Mouse (Mus musculus): ENCODE data around the gene Lcat. TPM values are rescaled to one million over a fixed set of nuclear protein-coding genes. Genes with fewer than 3 reads are reported as not detected.
A peak's percentile ranks its signal among the peaks of the same experiment; 100 is the strongest.

Lcat gene
- polyA plus RNA-seq, 1 experiment from 2014 or later, result 5.0 TPM

DNA sequence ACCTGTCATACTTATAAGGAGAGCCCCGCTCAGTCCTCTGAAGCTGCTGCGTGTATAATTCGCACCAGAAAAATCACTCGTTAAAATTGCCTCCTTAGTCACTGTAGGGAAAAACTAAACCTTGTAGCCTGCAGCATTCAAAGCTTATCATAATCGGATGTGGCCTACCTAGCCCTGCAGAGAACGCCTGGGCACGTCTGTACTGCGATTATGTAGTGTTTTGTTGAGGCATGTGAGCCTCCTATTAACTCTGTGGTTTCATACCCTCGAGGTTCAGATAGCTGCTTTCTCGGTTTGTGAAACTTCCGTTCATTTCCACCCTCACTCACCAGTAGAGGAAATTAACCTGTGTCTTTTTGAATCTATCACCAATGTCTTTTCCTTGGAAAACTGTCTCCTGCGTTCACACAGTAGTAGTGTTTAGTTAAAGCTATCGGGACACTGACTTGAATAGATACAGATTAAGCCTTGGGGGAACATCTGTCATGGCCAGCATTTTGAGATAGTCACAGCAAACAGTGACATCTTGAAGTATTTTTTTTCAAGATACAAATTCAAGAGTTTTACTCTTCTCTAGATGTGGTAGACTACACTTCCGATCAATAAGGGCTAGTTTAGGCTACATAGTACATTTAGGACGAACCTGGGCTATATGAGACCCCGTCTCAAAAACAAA is 42.1 kb downstream of the Lcat start:
- Histone ChIP-seq H3K9me3 (replicated peaks; ENCODE audit: control insufficient read depth, low read length) (no peaks in the 10 kb centered on the region), H3K9ac (ENCODE audit: low read length) (peak overlapping the region; percentile 99), H3K27me3 (ENCODE audit: control insufficient read depth, insufficient read depth, low read length) (no peaks in the 10 kb centered on the region), H3K36me3 (ENCODE audit: control insufficient read depth, insufficient read depth, low read length) (no peaks in the 10 kb centered on the region), H3K4me3 (replicated peaks; ENCODE audit: low read length) (peak overlapping the region; percentile 86), H3K27ac (ENCODE audit: low read length) (peak overlapping the region; percentile 91), H3K4me2 (ENCODE audit: low read depth, low read length) (peak overlapping the region; percentile 77), H3K4me1 (ENCODE audit: control insufficient read depth, insufficient read depth, low read length) (peaks cover 8% of the 10 kb centered on the region)
- ATAC-seq (ENCODE audit: insufficient read depth, low FRiP score), result peak; percentile 1; the same call in 1 of the 2 replicates
- WGBS, result 27% methylated on average over 16 of the region's 16 CpGs

- Histone ChIP-seq H3K4me2 (ENCODE audit: low read depth, low read length) (peak within 1 kb of the TSS; percentile 77), H3K9me3 (replicated peaks; ENCODE audit: control insufficient read depth, low read length) (no peaks in the 10 kb centered on the region), H3K36me3 (ENCODE audit: control insufficient read depth, insufficient read depth, low read length) (no peaks in the 10 kb centered on the region), H3K27ac (ENCODE audit: low read length) (peak within 1 kb of the TSS; percentile 91), H3K27me3 (ENCODE audit: control insufficient read depth, insufficient read depth, low read length) (no peaks in the 10 kb centered on the region), H3K9ac (ENCODE audit: low read length) (peak within 1 kb of the TSS; percentile 99), H3K4me1 (ENCODE audit: control insufficient read depth, insufficient read depth, low read length) (peaks cover 8% of the 10 kb centered on the region), H3K4me3 (replicated peaks; ENCODE audit: low read length) (peak within 1 kb of the TSS; percentile 86)
- ATAC-seq (ENCODE audit: insufficient read depth, low FRiP score), result peak; percentile 94
- 0% methylated on average over 68 of the region's 68 CpGs for WGBS
Measured at GRCm38 (mm10) chr8:105900180-105900940, 42.8 kb downstream of the Lcat start, which contains the start of gene Pskh1. Gene Pskh1, plus strand, starts transcription at chr8:105900441.

DNA sequence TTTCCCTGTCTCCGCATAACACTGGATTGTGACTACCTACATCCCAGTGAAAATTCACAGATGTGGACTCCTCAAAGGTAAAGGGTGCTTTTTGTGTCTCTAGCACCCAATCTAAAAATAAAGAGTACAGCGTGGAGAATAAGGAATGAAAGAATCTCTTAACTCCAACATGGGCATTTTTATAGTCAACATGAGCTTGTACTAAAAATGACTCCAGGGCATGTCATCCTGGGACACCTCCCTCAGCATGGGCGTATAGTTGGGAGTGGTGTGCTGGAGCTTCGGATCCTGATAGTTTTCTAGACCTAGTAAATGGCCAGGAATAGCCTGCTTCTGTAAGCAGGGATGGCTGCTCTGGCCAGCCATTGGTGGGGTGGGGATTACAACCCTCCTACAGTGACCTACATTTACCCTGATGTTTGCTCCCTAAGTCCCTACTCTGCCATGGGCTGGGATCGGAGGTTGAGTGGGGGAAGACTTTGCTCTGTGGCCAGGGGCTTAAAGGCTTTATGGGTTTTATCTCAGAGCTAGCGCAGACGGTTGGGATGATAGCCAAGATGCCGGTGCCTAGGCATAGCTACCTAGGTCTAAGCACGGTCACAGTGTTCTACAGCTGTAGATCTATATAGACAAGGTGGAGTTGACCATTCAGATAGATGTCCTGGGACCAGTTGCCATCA is 45.2 kb downstream of the Lcat start:
- Histone ChIP-seq H3K9ac (ENCODE audit: low read length) (no peak overlapping the region), H3K4me2 (ENCODE audit: low read depth, low read length) (no peak overlapping the region), H3K27me3 (ENCODE audit: control insufficient read depth, insufficient read depth, low read length) (no peaks in the 10 kb centered on the region), H3K27ac (ENCODE audit: low read length) (no peak overlapping the region), H3K9me3 (replicated peaks; ENCODE audit: control insufficient read depth, low read length) (no peaks in the 10 kb centered on the region), H3K36me3 (ENCODE audit: control insufficient read depth, insufficient read depth, low read length) (no peaks in the 10 kb centered on the region; the same call in 1 of the 2 replicates), H3K4me1 (ENCODE audit: control insufficient read depth, insufficient read depth, low read length) (peaks cover 11% of the 10 kb centered on the region), H3K4me3 (replicated peaks; ENCODE audit: low read length) (no peak overlapping the region)
- ATAC-seq (ENCODE audit: insufficient read depth, low FRiP score), result no peak
- 72% methylated on average over 9 of the region's 9 CpGs for WGBS

- H3K27ac ChIP-seq (ENCODE audit: low read length), result no peak within 1 kb of the TSS; the same call in 1 of the 2 replicates
Measured at GRCm38 (mm10) chr8:105893339-105893738, 49.8 kb downstream of the Lcat start, which contains the start of gene Nrn1l. Gene Nrn1l, plus strand, starts transcription at chr8:105893567.

GRCm38 (mm10) chr8:105892432-105892831 is 50.8 kb downstream of the Lcat start:
- no peak overlapping the region for H3K4me3 ChIP-seq (replicated peaks; ENCODE audit: low read length)
- H3K27me3 ChIP-seq (ENCODE audit: control insufficient read depth, insufficient read depth, low read length), result no peaks in the 10 kb centered on the region
- ATAC-seq (ENCODE audit: insufficient read depth, low FRiP score), result no peak
- H3K27ac ChIP-seq (ENCODE audit: low read length), result no peak overlapping the region
- no peak overlapping the region for H3K4me2 ChIP-seq (ENCODE audit: low read depth, low read length)
- peaks cover 21% of the 10 kb centered on the region for H3K36me3 ChIP-seq (ENCODE audit: control insufficient read depth, insufficient read depth, low read length)
- H3K9me3 ChIP-seq (replicated peaks; ENCODE audit: control insufficient read depth, low read length), result no peaks in the 10 kb centered on the region
- H3K9ac ChIP-seq (ENCODE audit: low read length), result no peak overlapping the region
- 86% methylated on average over 6 of the region's 6 CpGs for WGBS
- H3K4me1 ChIP-seq (ENCODE audit: control insufficient read depth, insufficient read depth, low read length), result peaks cover 3% of the 10 kb centered on the region; the same call in 1 of the 2 replicates

More at GRCm38 (mm10) chr8:105893339-105893738, 49.8 kb downstream of the Lcat start, which contains the start of gene Nrn1l:
- peak; percentile 87 for ATAC-seq (ENCODE audit: insufficient read depth, low FRiP score)
- Histone ChIP-seq H3K4me2 (ENCODE audit: low read depth, low read length) (peak within 1 kb of the TSS; percentile 34), H3K27me3 (ENCODE audit: control insufficient read depth, insufficient read depth, low read length) (no peaks in the 10 kb centered on the region), H3K9me3 (replicated peaks; ENCODE audit: control insufficient read depth, low read length) (no peaks in the 10 kb centered on the region), H3K36me3 (ENCODE audit: control insufficient read depth, insufficient read depth, low read length) (peaks cover 19% of the 10 kb centered on the region), H3K4me3 (replicated peaks; ENCODE audit: low read length) (no peak within 1 kb of the TSS), H3K4me1 (ENCODE audit: control insufficient read depth, insufficient read depth, low read length) (peaks cover 3% of the 10 kb centered on the region; the same call in 1 of the 2 replicates), H3K9ac (ENCODE audit: low read length) (peak within 1 kb of the TSS; percentile 54; the same call in 1 of the 2 replicates)
- WGBS, result 8% methylated on average over 11 of the region's 11 CpGs

DNA sequence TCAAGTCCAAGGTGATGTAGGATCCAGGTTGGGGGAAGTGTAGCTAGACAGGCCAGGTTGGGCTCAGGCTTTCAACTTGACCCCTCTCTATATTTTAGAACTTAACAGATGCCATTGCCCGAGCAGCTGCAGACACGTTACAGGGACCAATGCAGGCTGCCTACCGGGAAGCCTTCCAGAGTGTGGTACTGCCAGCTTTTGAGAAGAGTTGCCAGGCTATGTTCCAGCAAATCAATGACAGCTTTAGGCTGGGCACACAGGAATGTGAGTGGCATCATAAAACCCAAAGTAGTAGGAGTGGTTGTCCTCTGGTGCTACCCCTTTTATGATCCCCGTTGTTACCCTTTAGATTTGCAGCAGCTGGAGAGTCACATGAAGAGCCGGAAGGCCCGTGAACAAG is 52.3 kb downstream of the Lcat start:
- Histone ChIP-seq H3K27me3 (ENCODE audit: control insufficient read depth, insufficient read depth, low read length) (no peaks in the 10 kb centered on the region), H3K4me3 (replicated peaks; ENCODE audit: low read length) (no peak overlapping the region), H3K9ac (ENCODE audit: low read length) (no peak overlapping the region), H3K27ac (ENCODE audit: low read length) (no peak overlapping the region), H3K4me2 (ENCODE audit: low read depth, low read length) (no peak overlapping the region), H3K9me3 (replicated peaks; ENCODE audit: control insufficient read depth, low read length) (no peaks in the 10 kb centered on the region), H3K36me3 (ENCODE audit: control insufficient read depth, insufficient read depth, low read length) (peaks cover 24% of the 10 kb centered on the region), H3K4me1 (ENCODE audit: control insufficient read depth, insufficient read depth, low read length) (peaks cover 3% of the 10 kb centered on the region; the same call in 1 of the 2 replicates)
- WGBS, result 90% methylated on average over 6 of the region's 6 CpGs
- ATAC-seq (ENCODE audit: insufficient read depth, low FRiP score), result no peak

DNA sequence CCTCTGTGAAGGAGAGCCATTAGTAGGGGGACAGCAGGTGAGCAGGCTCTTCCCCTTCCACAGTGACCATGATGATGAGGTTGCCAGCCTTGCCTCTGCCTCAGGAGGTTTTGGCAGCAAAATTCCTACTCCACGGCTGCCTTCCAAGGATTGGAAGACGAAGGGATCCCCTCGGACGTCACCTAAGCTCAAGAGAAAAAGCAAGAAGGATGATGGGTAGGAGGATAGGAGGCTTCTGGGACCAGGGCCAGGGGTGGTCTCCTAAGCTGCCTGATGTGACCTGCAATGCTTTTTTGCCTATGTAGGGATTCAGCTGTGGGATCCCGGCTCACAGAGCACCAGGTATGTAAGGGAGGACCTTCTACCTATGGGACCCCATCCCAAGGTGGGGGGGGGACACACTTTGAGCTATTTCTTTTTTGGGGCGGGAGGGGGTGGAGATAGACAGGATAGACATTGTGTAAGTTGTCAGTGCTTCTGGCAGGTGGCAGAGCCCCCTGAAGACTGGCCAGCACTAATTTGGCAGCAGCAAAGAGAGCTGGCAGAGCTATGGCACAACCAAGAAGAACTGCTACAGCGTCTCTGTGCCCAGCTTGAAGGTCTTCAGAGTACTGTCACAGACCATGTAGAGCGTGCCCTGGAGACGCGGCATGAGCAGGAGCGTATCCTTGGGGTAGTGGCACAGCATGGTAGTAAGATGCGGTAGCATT is 53.3 kb downstream of the Lcat start:
- Histone ChIP-seq H3K4me3 (replicated peaks; ENCODE audit: low read length) (no peak overlapping the region), H3K27ac (ENCODE audit: low read length) (no peak overlapping the region), H3K9ac (ENCODE audit: low read length) (no peak overlapping the region), H3K36me3 (ENCODE audit: control insufficient read depth, insufficient read depth, low read length) (peaks cover 28% of the 10 kb centered on the region), H3K9me3 (replicated peaks; ENCODE audit: control insufficient read depth, low read length) (no peaks in the 10 kb centered on the region), H3K4me2 (ENCODE audit: low read depth, low read length) (no peak overlapping the region), H3K27me3 (ENCODE audit: control insufficient read depth, insufficient read depth, low read length) (no peaks in the 10 kb centered on the region), H3K4me1 (ENCODE audit: control insufficient read depth, insufficient read depth, low read length) (peaks cover 3% of the 10 kb centered on the region; the same call in 1 of the 2 replicates)
- 93% methylated on average over 12 of the region's 12 CpGs for WGBS
- no peak for ATAC-seq (ENCODE audit: insufficient read depth, low FRiP score)

Data from stomach, embryonic 16.5 days (tissue).